Comparison of ENCODE assay signal across 18 mouse cellular contexts in the genomic region with DNA sequence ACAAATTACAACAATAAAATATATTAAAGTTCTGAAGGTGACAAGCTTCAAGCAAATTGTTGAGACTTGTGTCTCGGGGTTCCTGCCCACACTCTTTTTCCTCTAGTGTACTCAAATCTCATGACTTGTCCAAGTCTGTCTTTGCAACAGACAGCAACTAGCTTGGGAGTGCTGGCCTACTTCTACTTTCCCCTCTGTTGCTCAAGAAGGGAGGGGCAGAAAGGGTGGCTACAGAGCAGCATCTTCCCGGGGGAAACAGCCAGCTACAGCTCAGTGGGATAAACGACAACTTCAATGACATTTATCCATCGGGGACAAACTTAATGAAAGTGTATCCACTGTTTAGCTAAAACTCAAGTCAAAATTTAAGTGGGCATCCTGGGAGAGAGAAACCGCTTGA. TPM values are rescaled to one million over a fixed set of nuclear protein-coding genes. Genes with fewer than 3 reads are reported as not detected.
DNase-seq lines count a peak whose midpoint lies in the region; ATAC-seq and TF ChIP-seq lines count a peak whose summit lies in the region.
"Had no signal": no experiment of that assay in that cellular context is flagged by ENCODE, and none has a peak within 500 bp of the region (broad histone marks: within the 10 kb centered on the region; RNA-seq: fewer than 3 reads in every experiment).

No protein-coding gene starts in this region.

- peaks cover 12% of the 10 kb centered on the region; the same call in 1 of the 2 replicates for H3K36me3 ChIP-seq in liver, embryonic 11.5 days (ENCODE audit: control insufficient read depth, insufficient read depth, low read length)
- H3K36me3 ChIP-seq in liver, embryonic 14.5 days (replicated peaks; ENCODE audit: control insufficient read depth, insufficient read depth, low read depth), result peaks cover 49% of the 10 kb centered on the region
- H3K36me3 ChIP-seq in midbrain, embryonic 15.5 days (replicated peaks), result no peaks in the 10 kb centered on the region
- H3K36me3 ChIP-seq: embryonic facial prominence, embryonic 12.5 days had no signal

- TF ChIP-seq CTCF in liver, embryonic 14.5 days (IDR thresholded peaks at IDR 0.05; ENCODE audit: low read depth), result no peak

- intact Hi-C loops in left cerebral cortex, postnatal 4 days (cut with DNase I), result no loop called here

- TF ChIP-seq EP300 in liver, embryonic 14.5 days (IDR thresholded peaks at IDR 0.05; ENCODE audit: low read depth), result no peak

- WGBS in liver, embryonic 11.5 days, result 78% methylated on average over 5 of the region's 5 CpGs
- WGBS in liver, embryonic 14.5 days (ENCODE audit: insufficient replicate concordance), result 75% methylated on average over 5 of the region's 5 CpGs
- WGBS in midbrain, embryonic 15.5 days, result 89% methylated on average over 5 of the region's 5 CpGs

- peak; percentile 26 for DNase-seq in gastrocnemius, adult 18-20 months (ENCODE audit: low spot score)
- no peak for DNase-seq in gastrocnemius, adult 8-10 months (ENCODE audit: low spot score in 2 of 2)
- no peak for DNase-seq in liver, embryonic 11.5 days (ENCODE audit: low spot score)
- DNase-seq in liver, result no peak
- DNase-seq in liver, embryonic 14.5 days (ENCODE audit: low read depth in 3 of 3, low spot score in 3 of 3), result no peak
- peak; percentile 18 for DNase-seq in skeletal muscle tissue, adult 2 months (ENCODE audit: low read depth, low spot score)
- DNase-seq in left cerebral cortex, postnatal 4 days, result no peak
- DNase-seq: adrenal gland, postnatal 14 days; cerebellum, adult 11-12 months; cerebellum, adult 9-10 months; cerebellum, postnatal 25 days; gastrocnemius, postnatal 14 days had no signal

- peak overlapping the region; percentile 50; the same call in 1 of the 2 replicates for H3K9ac ChIP-seq in liver, embryonic 11.5 days (ENCODE audit: low read depth, low read length)
- H3K9ac ChIP-seq in liver, embryonic 14.5 days (replicated peaks), result peak overlapping the region; percentile 52; the same call in 1 of the 2 replicates
- no peak overlapping the region for H3K9ac ChIP-seq in midbrain, embryonic 15.5 days
- H3K9ac ChIP-seq: embryonic facial prominence, embryonic 12.5 days; heart, embryonic 12.5 days; hindbrain, embryonic 14.5 days had no signal

- peak overlapping the region; percentile 51; the same call in 1 of the 2 replicates for H3K4me2 ChIP-seq in liver, embryonic 11.5 days
- H3K4me2 ChIP-seq in liver, embryonic 14.5 days (ENCODE audit: low read depth), result peak overlapping the region; percentile 72
- no peak overlapping the region for H3K4me2 ChIP-seq in midbrain, embryonic 15.5 days
- H3K4me2 ChIP-seq: embryonic facial prominence, embryonic 12.5 days; heart, embryonic 12.5 days; hindbrain, embryonic 14.5 days had no signal

- peak overlapping the region; percentile 84; the same call in 1 of the 2 replicates for H3K27ac ChIP-seq in liver, embryonic 11.5 days (ENCODE audit: low read depth, low read length)
- H3K27ac ChIP-seq in liver, embryonic 14.5 days, result peak overlapping the region; percentile 91
- no peak overlapping the region for H3K27ac ChIP-seq in midbrain, embryonic 15.5 days
- H3K27ac ChIP-seq: embryonic facial prominence, embryonic 12.5 days; hindbrain, embryonic 10.5 days; hindbrain, embryonic 14.5 days had no signal

- ATAC-seq in liver, embryonic 11.5 days (replicated peaks; ENCODE audit: low FRiP score), result no peak
- no peak for ATAC-seq in liver, embryonic 14.5 days (ENCODE audit: insufficient read depth)
- ATAC-seq in midbrain, embryonic 15.5 days (replicated peaks), result no peak
- ATAC-seq: forebrain, embryonic 14.5 days had no signal

- no peaks in the 10 kb centered on the region for H3K9me3 ChIP-seq in liver, embryonic 11.5 days (ENCODE audit: control insufficient read depth, low read length)
- H3K9me3 ChIP-seq in liver, embryonic 14.5 days (ENCODE audit: control insufficient read depth, low read length), result no peaks in the 10 kb centered on the region
- no peaks in the 10 kb centered on the region for H3K9me3 ChIP-seq in midbrain, embryonic 15.5 days
- H3K9me3 ChIP-seq: embryonic facial prominence, embryonic 12.5 days; heart, embryonic 12.5 days; hindbrain, embryonic 10.5 days had no signal

- H3K27me3 ChIP-seq in liver, embryonic 11.5 days (replicated peaks; ENCODE audit: control insufficient read depth, insufficient read depth, low read length), result no peaks in the 10 kb centered on the region
- H3K27me3 ChIP-seq in liver, embryonic 14.5 days (ENCODE audit: control insufficient read depth, insufficient read depth, low read length), result no peaks in the 10 kb centered on the region
- 0 out of 2 replicates have a peak, but pooled peaks cover 5% of the 10 kb centered on the region for H3K27me3 ChIP-seq in midbrain, embryonic 15.5 days (replicated peaks)
- H3K27me3 ChIP-seq: embryonic facial prominence, embryonic 12.5 days; heart, embryonic 12.5 days had no signal

- H3K4me1 ChIP-seq in liver, embryonic 11.5 days (replicated peaks; ENCODE audit: control insufficient read depth, insufficient read depth, low read length), result peaks cover 62% of the 10 kb centered on the region
- H3K4me1 ChIP-seq in liver, embryonic 14.5 days (replicated peaks; ENCODE audit: control insufficient read depth in 2 of 2, insufficient read depth in 2 of 2, low read length in 1 of 2), result peaks cover 75 to 77% of the 10 kb centered on the region in 2 experiments
- peaks cover 6% of the 10 kb centered on the region; the same call in 1 of the 2 replicates for H3K4me1 ChIP-seq in midbrain, embryonic 15.5 days

- H3K4me3 ChIP-seq in liver, embryonic 11.5 days (ENCODE audit: low read depth, low read length), result no peak overlapping the region
- H3K4me3 ChIP-seq in liver, embryonic 14.5 days (ENCODE audit: insufficient read depth in 1 of 2, low read depth in 2 of 2, low read length in 2 of 2), result no peak overlapping the region
- no peak overlapping the region for H3K4me3 ChIP-seq in midbrain, embryonic 15.5 days
- H3K4me3 ChIP-seq: embryonic facial prominence, embryonic 12.5 days; heart, embryonic 12.5 days; hindbrain, embryonic 10.5 days had no signal

RNA-seq across cellular contexts. Expression of a gene that starts 5.4 kb away (rescaled TPM):
- total RNA-seq in gastrocnemius, adult 18-20 months (2021), result 10 to 100 TPM; 18.2 to 19.2 TPM
- 10 to 100 TPM; 15.1 to 19.2 (median 18.5) TPM for total RNA-seq in gastrocnemius, adult 8-10 months (2022)
- 60.1 and 61.2 TPM in 2 replicates for polyA plus RNA-seq in liver, embryonic 11.5 days (2014; fragmentation: Nextera tagmentation; extraction: Ambion mirVana)
- 23.7 and 27.3 TPM in 2 replicates for polyA plus RNA-seq in liver, embryonic 14.5 days (2012; rRNA removed)
- 32.5 and 38.3 TPM in 2 replicates for polyA plus RNA-seq in liver, embryonic 14.5 days (2014; fragmentation: Nextera tagmentation; extraction: Ambion mirVana)
- 23.0 and 23.8 TPM in 2 replicates for polyA plus RNA-seq in midbrain, embryonic 15.5 days (2015; fragmentation: Nextera tagmentation; extraction: Ambion mirVana)
- 10 to 100 TPM in 1 of 2 experiments, 1 to 10 TPM in 1; 9.3 to 11.9 TPM for total RNA-seq in left cerebral cortex, postnatal 4 days (2021)

RNA-seq across cellular contexts. Expression of a gene that starts 36.8 kb away (rescaled TPM):
- 10 to 100 TPM; 35.3 to 37.3 TPM for total RNA-seq in gastrocnemius, adult 18-20 months (2021)
- 10 to 100 TPM; 30.9 to 49.5 (median 36.0) TPM for total RNA-seq in gastrocnemius, adult 8-10 months (2022)
- 17.8 and 18.5 TPM in 2 replicates for polyA plus RNA-seq in liver, embryonic 11.5 days (2014; fragmentation: Nextera tagmentation; extraction: Ambion mirVana)
- polyA plus RNA-seq in liver, embryonic 14.5 days (2012; rRNA removed), result 6.2 and 8.5 TPM in 2 replicates
- polyA plus RNA-seq in liver, embryonic 14.5 days (2014; fragmentation: Nextera tagmentation; extraction: Ambion mirVana), result 17.5 and 19.0 TPM in 2 replicates
- polyA plus RNA-seq in midbrain, embryonic 15.5 days (2015; fragmentation: Nextera tagmentation; extraction: Ambion mirVana), result 4.6 TPM in 2 replicates
- total RNA-seq in left cerebral cortex, postnatal 4 days (2021), result 1 to 10 TPM; 1.8 to 2.3 TPM

Comparison
In these comparisons a context has a peak if more than half of its experiments do, and no peak if none do; other contexts are left out.
1. DNase-seq: peak in gastrocnemius, adult 18-20 months (single experiment) and skeletal muscle tissue, adult 2 months (single experiment); none in gastrocnemius, adult 8-10 months (0 of 2), liver, embryonic 11.5 days (single experiment), liver (single experiment), liver, embryonic 14.5 days (0 of 3) and left cerebral cortex, postnatal 4 days (single experiment).
2. RNA of a gene that starts 36.8 kb away (total RNA-seq): 35.3 to 37.3 TPM in gastrocnemius, adult 18-20 months and 30.9 to 49.5 TPM in gastrocnemius, adult 8-10 months; 1.8 to 2.3 TPM in left cerebral cortex, postnatal 4 days; every median in the first group is over 4 times any median in the second.